Mouse (Mus musculus): ENCODE measurements around the gene Golga4. TPM values are rescaled to one million over a fixed set of nuclear protein-coding genes. Genes with fewer than 3 reads are reported as not detected.

The Golga4 gene
- total RNA-seq, 2 experiments from 2014 or later, result 257 to 283 TPM

DNA sequence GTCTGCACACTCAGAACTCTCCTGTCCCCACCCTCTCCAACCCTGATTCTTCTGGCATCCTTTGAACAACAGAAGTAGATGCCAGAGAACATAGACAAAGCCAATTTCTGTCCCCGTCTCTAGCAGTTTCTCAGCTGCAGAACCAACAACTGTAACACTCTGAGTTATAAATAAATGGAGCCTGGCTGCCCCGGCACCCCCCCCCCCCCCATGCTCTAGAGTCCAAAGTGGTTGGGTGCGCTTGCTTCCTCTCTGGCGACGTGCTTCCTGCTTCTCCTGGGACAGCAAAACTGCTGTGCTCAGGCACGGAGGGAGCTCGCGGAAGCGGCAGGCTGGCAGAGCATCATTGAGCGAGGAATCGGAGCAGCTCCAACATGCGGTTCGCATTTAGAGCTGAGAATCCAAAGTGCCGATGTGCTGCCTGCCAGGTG, 105.1 kb downstream of the Golga4 start:
- intact Hi-C loops (cut with DNase I), result no loop called here

DNA sequence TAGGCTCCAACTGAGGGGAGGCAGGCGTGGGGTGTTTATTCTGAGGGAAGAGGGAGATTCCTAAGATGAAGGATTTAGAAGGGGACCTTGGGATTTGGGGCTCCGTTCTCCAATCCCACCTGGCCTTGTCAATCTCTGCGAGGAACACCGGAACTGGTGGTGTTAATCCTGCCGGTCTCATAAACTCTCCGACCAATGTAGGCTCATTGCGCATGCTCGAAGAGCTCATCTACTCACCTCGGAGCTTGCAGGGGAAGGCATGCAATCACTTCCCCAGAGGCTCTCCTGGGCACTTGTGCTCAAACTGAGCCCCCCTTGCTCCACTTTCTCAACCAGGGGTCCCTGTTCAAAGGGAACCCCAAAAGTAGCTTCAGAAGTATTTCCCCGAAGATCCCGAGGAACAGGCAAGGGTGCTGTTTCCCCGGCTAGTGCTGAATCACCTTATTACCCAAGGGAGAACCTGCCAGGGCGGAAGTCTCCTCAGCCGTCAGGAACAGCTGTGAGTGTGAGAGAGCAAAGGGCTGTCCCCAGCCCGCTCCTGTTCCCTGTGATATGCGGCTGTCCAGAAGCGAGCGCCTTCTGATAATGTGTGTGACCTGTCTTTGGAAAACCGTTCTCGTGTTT, 106.0 kb downstream of the Golga4 start:
- intact Hi-C loops (cut with DNase I), result no loop called here
- DNase-seq (ENCODE audit: low spot score), result no peak

More for the DNA sequence above, 105.1 kb downstream of the Golga4 start:
- peak; percentile 63 for DNase-seq (ENCODE audit: low spot score)

GRCm38 (mm10) chr9:118617237-118617636, 111.2 kb downstream of the Golga4 start:
- no peak for DNase-seq (ENCODE audit: low spot score)
- intact Hi-C loops (cut with DNase I), result no loop called here

GRCm38 (mm10) chr9:118618732-118619250, 112.7 kb downstream of the Golga4 start:
- no peak for DNase-seq (ENCODE audit: low spot score)
- intact Hi-C loops (cut with DNase I), result no loop called here

DNA sequence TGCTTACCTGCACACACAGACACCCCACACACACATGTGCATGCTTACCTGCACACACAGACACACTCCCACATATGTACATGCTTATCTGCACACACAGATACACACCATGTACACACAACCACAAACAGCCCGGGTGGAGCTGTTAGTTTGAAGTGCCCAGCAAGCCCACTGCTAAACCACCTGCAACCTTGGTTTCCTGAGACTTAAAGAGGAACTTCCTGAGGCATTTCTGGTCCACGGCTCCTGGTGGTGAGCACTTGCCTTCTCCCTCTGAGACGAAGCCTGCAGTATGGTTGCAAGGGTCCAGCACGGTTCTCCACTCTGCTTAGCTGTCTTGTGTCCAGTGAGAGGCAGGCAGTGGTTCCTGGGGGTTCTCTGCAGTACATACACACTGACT, 114.7 kb downstream of the Golga4 start:
- no peak for DNase-seq (ENCODE audit: low spot score)
- intact Hi-C loops (cut with DNase I), result loop anchor here (5.0 kb wide), 1 partner anchor 56 kb away; no protein-coding TSS in a partner anchor

DNA sequence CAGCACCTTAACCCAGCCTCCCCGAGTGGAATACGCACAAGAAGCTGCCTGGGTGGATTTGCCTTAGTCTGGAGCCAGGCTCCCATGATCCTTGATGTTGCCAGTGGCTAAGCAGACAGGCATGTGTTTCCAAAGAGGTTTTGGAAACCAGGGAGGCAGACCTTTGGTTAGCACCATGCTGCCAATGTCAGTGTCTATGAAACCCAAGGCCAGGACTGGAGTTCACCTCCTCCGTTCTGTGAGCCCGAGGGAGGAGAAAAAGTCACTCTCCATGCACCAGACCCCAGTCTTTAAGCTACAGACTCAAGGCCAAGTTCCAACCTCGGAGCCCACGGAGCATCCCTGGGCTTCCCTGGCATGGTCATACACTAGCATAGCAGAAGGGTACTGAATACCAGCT, 115.6 kb downstream of the Golga4 start:
- DNase-seq (ENCODE audit: low spot score), result no peak
- intact Hi-C loops (cut with DNase I), result loop anchor here (5.0 kb wide), 1 partner anchor 56 kb away; no protein-coding TSS in a partner anchor

- intact Hi-C loops (cut with DNase I), result loop anchor here (5.0 kb wide), 1 partner anchor 55 kb away; no protein-coding TSS in a partner anchor
- peak; percentile 60 for DNase-seq (ENCODE audit: low spot score)
Measured at GRCm38 (mm10) chr9:118622376-118623166, 116.5 kb downstream of the Golga4 start.

GRCm38 (mm10) chr9:118623483-118623882, 117.4 kb downstream of the Golga4 start:
- no peak for DNase-seq (ENCODE audit: low spot score)

DNA sequence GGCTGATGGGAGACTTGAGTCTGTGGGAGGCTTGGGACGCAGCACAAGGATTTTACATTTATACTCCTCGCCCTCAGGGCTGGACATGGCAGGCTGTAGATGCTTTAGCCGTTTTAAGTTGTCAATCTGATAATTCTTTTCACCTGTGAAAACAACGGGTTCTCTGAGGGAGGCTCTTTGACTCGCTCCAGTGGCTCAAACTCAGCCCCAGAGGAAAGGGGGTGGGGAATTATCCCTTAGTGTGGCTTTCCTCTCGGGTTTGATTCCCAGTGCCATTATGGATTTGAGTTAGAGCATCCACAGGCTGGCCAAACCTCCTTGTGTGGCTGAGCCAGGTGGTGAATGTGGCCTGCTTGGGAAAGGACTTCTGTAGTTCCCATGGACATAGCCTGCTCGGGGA, 118.1 kb downstream of the Golga4 start:
- intact Hi-C loops (cut with DNase I), result loop anchor here (5.0 kb wide), 1 partner anchor 53 kb away; no protein-coding TSS in a partner anchor
- no peak for DNase-seq (ENCODE audit: low spot score)

More at GRCm38 (mm10) chr9:118623483-118623882, 117.4 kb downstream of the Golga4 start:
- intact Hi-C loops (cut with DNase I), result loop anchor here (5.0 kb wide), 1 partner anchor 54 kb away; no protein-coding TSS in a partner anchor

GRCm38 (mm10) chr9:118629763-118630379, 123.8 kb downstream of the Golga4 start:
- intact Hi-C loops (cut with DNase I), result no loop called here
- DNase-seq (ENCODE audit: low spot score), result no peak

Other genes starting within 250 kb of the Golga4 start
- not detected for gene Eomes, start 28.1 kb upstream of the Golga4 start, total RNA-seq (2021)
- 10 to 100 TPM; 65.5 to 72.7 TPM for gene Itga9, start 100.4 kb downstream of the Golga4 start, total RNA-seq (2021)